Mouse (Mus musculus): ENCODE results near the gene Fam227a. TPM values are rescaled to one million over a fixed set of nuclear protein-coding genes. Genes with fewer than 3 reads are reported as not detected.
"Not testable (repeated sequence)": the region's sequence is repeated elsewhere in the genome, so short reads cannot be mapped to it uniquely, and the experiment has no call there.

Fam227a gene
- polyA plus RNA-seq, 1 experiment from 2014 or later, result 2.5 TPM

DNA sequence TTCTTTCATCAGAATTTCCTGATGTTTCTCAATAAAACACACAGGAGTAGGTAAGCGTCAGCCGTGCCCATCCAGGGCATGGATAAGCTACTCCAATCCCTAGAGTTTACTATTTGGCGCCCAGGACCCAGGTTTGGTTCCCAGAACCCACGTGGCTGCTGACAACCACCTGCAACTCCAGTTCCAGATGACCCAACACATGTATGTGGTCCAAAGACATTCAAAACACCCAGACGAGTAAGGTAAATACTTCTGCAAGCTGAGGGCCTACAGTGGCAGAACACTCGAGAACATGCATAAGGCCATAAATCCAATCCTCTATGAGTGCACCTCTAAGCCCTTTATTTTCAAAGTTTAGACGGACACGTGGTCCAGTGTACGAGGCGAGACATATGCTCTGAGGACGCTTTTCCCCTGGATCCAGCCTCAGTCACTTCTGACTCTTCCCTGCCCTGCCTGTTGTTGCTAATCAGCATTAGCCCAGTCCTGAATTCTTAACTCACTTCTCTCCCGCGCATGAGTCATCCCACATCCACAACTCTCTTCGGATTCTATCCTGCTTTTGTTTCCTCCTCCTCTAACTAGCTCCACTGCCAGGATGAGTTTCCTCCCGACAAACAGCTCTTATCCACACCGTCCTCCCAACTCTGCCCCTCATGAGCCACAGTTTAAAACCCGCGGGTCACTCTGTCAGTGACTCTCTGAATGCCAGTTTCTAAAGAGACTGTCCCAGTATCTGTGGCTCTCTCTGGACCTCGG, 25.1 kb upstream of the Fam227a start:
- no peaks in the 10 kb centered on the region for H3K27me3 ChIP-seq
- ATAC-seq (ENCODE audit: insufficient number of reproducible peaks, insufficient read depth, low FRiP score, low TSS enrichment, low read depth), result no peak

DNA sequence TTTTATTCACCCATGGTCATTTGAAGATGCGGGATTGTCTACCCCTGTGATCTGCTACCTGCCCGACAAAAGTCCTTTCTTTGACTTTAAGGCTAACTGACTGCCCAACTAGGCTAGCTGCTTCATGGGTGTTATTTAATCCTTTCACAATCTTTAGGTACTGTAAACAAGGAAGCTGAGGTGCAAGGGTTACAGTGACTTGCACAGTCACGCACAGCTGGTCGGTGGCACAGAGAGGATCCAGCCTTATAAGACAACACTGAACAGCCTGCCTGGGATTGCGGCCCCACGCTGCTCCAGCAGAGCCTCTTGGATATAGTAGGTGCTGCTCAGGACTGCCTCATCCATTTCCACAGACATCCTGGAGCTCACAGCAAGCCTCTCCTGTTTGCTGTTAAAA, 24.4 kb upstream of the Fam227a start:
- 90% methylated on average over 6 of the region's 6 CpGs for WGBS
- no peak for ATAC-seq (ENCODE audit: insufficient number of reproducible peaks, insufficient read depth, low FRiP score, low TSS enrichment, low read depth)
- Histone ChIP-seq H3K4me1 (replicated peaks) (peaks cover 35% of the 10 kb centered on the region), H3K36me3 (no peaks in the 10 kb centered on the region), H3K4me3 (replicated peaks) (no peak overlapping the region; the same call in 1 of the 2 replicates), H3K4me2 (peak overlapping the region; percentile 18; the same call in 1 of the 2 replicates), H3K27me3 (no peaks in the 10 kb centered on the region), H3K9ac (replicated peaks) (no peak overlapping the region), H3K27ac (no peak overlapping the region), H3K9me3 (no peaks in the 10 kb centered on the region)

More for the DNA sequence above, 25.1 kb upstream of the Fam227a start:
- H3K4me2 ChIP-seq, result peak overlapping the region; percentile 80
- peak overlapping the region; percentile 93 for H3K9ac ChIP-seq (replicated peaks)
- H3K4me3 ChIP-seq (replicated peaks), result no peak overlapping the region
- H3K27ac ChIP-seq, result no peak overlapping the region
- no peaks in the 10 kb centered on the region for H3K36me3 ChIP-seq
- no peaks in the 10 kb centered on the region for H3K9me3 ChIP-seq
- H3K4me1 ChIP-seq (replicated peaks), result peaks cover 40% of the 10 kb centered on the region
- WGBS, result 81% methylated on average over 19 of the region's 19 CpGs

DNA sequence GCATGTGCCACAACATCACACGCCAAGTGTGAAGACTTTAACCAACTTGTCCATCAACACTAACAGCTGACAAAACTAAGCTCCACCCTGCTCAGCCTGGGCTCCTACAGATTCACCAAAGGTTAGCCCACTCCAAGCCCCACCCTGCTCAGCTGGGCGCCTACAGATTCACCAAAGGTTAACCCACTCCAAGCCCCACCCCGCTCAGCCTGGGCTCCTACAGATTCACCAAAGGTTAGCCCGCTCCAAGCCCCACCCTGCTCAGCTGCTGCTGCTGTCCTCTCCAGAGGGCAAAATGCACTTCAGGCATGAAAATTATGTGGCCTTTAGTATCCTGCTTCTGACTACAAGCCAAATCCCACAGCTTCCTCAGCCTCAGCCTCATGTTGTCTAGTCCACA, 23.2 kb upstream of the Fam227a start:
- H3K4me1 ChIP-seq (replicated peaks), result peaks cover 35% of the 10 kb centered on the region
- H3K4me3 ChIP-seq (replicated peaks), result no peak overlapping the region
- H3K4me2 ChIP-seq, result no peak overlapping the region
- no peak for ATAC-seq (ENCODE audit: insufficient number of reproducible peaks, insufficient read depth, low FRiP score, low TSS enrichment, low read depth)
- H3K36me3 ChIP-seq, result peaks cover 8% of the 10 kb centered on the region; the same call in 1 of the 2 replicates
- no peak overlapping the region for H3K27ac ChIP-seq
- no peak overlapping the region for H3K9ac ChIP-seq (replicated peaks)
- H3K9me3 ChIP-seq, result no peaks in the 10 kb centered on the region
- no peaks in the 10 kb centered on the region for H3K27me3 ChIP-seq
- WGBS, result 89% methylated on average over 4 of the region's 4 CpGs

DNA sequence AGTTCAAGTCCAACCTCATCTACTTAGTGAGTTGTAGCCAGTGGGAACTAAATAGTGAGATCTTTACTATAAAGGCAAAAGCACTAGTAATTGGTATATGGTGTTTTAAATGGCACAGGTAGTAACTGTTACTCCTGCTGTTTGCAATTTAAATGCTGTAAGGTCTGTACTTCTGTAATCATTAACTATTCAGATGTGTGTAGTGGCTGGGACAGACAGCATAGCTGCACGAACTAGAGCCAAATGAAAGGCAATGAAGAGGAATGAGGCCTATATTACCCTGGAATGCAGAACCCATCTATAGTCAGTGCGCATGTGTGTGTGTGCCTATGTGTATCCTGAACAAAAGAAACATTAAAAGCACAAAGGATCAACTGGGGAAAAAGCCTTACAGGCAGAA, 19.2 kb upstream of the Fam227a start:
- Histone ChIP-seq H3K9me3 (no peaks in the 10 kb centered on the region), H3K36me3 (peaks cover 46% of the 10 kb centered on the region), H3K9ac (replicated peaks) (no peak overlapping the region), H3K27me3 (no peaks in the 10 kb centered on the region), H3K4me2 (no peak overlapping the region), H3K4me1 (replicated peaks) (no peaks in the 10 kb centered on the region), H3K4me3 (replicated peaks) (no peak overlapping the region), H3K27ac (no peak overlapping the region)
- WGBS, result 93% methylated on average over 2 of the region's 2 CpGs
- ATAC-seq (ENCODE audit: insufficient number of reproducible peaks, insufficient read depth, low FRiP score, low TSS enrichment, low read depth), result no peak

DNA sequence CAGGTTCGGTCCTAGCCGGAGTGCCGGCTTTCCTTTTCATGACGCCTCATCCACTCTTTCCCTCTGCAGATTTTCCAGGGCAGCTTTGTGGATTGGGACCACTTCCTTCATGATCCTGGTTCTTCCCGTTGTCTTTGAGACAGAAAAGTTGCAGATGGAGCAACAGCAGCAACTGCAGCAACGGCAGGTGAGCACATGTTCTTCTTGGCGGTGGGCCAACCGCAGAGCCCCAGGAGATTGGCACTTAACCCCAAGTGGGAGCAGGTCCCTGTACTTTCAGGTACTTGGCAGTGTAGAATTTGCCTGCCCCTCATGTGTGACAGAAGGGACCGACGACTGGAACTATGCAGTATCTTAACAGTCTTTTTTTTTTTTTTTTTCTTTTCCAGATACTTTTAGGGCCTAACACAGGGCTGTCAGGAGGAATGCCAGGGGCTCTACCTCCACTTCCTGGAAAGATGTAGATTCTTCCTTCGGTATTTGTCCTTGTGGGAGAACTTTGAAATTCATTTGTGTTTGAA, 13.1 kb upstream of the Fam227a start:
- not testable (repeated sequence) for H3K9me3 ChIP-seq; H3K4me1 ChIP-seq (replicated peaks); H3K9ac ChIP-seq (replicated peaks); H3K27ac ChIP-seq; ATAC-seq (ENCODE audit: insufficient number of reproducible peaks, insufficient read depth, low FRiP score, low TSS enrichment, low read depth); H3K27me3 ChIP-seq
- Histone ChIP-seq H3K4me2 (peak overlapping the region; percentile 67), H3K36me3 (peaks cover 56% of the 10 kb centered on the region), H3K4me3 (replicated peaks) (peak overlapping the region; percentile 96)
- whole genome bisulfite sequencing, result 84% methylated on average over 11 of the region's 11 CpGs

GRCm38 (mm10) chr15:79670972-79671299, 12.2 kb upstream of the Fam227a start:
- 0 out of 2 replicates have a peak, but pooled peaks have one; percentile 12 for ATAC-seq (ENCODE audit: insufficient number of reproducible peaks, insufficient read depth, low FRiP score, low TSS enrichment, low read depth)
- Histone ChIP-seq H3K36me3 (peaks cover 56% of the 10 kb centered on the region), H3K4me1 (replicated peaks) (peaks cover 6% of the 10 kb centered on the region), H3K9me3 (no peaks in the 10 kb centered on the region), H3K27me3 (no peaks in the 10 kb centered on the region), H3K4me2 (peak overlapping the region; percentile 67), H3K9ac (replicated peaks) (peak overlapping the region; percentile 89), H3K4me3 (replicated peaks) (peak overlapping the region; percentile 96), H3K27ac (peak overlapping the region; percentile 67; the same call in 1 of the 2 replicates)
- WGBS, result under 1% methylated on average over 37 of the region's 37 CpGs

GRCm38 (mm10) chr15:79670249-79670971, 11.7 kb upstream of the Fam227a start, which contains the start of gene Tomm22:
TSS of gene Tomm22 (plus strand) at chr15:79670861.
- H3K27me3 ChIP-seq, result no peaks in the 10 kb centered on the region
- peak within 1 kb of the TSS; percentile 89 for H3K9ac ChIP-seq (replicated peaks)
- H3K4me3 ChIP-seq (replicated peaks), result peak within 1 kb of the TSS; percentile 96
- no peaks in the 10 kb centered on the region for H3K9me3 ChIP-seq
- H3K36me3 ChIP-seq, result peaks cover 58% of the 10 kb centered on the region
- H3K4me1 ChIP-seq (replicated peaks), result peaks cover 6% of the 10 kb centered on the region
- WGBS, result 22% methylated on average over 33 of the region's 33 CpGs
- peak within 1 kb of the TSS; percentile 67 for H3K4me2 ChIP-seq
- peak; percentile 98 for ATAC-seq (ENCODE audit: insufficient number of reproducible peaks, insufficient read depth, low FRiP score, low TSS enrichment, low read depth)
- peak within 1 kb of the TSS; percentile 67; the same call in 1 of the 2 replicates for H3K27ac ChIP-seq

- Histone ChIP-seq H3K27ac (no peak overlapping the region), H3K36me3 (peaks cover 48% of the 10 kb centered on the region), H3K27me3 (no peaks in the 10 kb centered on the region), H3K4me3 (replicated peaks) (no peak overlapping the region), H3K4me2 (no peak overlapping the region), H3K9me3 (no peaks in the 10 kb centered on the region), H3K9ac (replicated peaks) (no peak overlapping the region), H3K4me1 (replicated peaks) (peaks cover 6% of the 10 kb centered on the region)
- 73% methylated on average over 10 of the region's 10 CpGs for WGBS
- ATAC-seq (ENCODE audit: insufficient number of reproducible peaks, insufficient read depth, low FRiP score, low TSS enrichment, low read depth), result no peak
Observed at GRCm38 (mm10) chr15:79669195-79669594, 10.4 kb upstream of the Fam227a start.

- no peak overlapping the region for H3K4me2 ChIP-seq
- H3K9ac ChIP-seq (replicated peaks), result no peak overlapping the region
- peaks cover 4% of the 10 kb centered on the region; the same call in 1 of the 2 replicates for H3K9me3 ChIP-seq
- no peaks in the 10 kb centered on the region for H3K27me3 ChIP-seq
- no peak overlapping the region for H3K4me3 ChIP-seq (replicated peaks)
- H3K27ac ChIP-seq, result no peak overlapping the region
- no peak for ATAC-seq (ENCODE audit: insufficient number of reproducible peaks, insufficient read depth, low FRiP score, low TSS enrichment, low read depth)
- 93% methylated on average over 8 of the region's 8 CpGs for WGBS
- peaks cover 4% of the 10 kb centered on the region for H3K4me1 ChIP-seq (replicated peaks)
- peaks cover 51% of the 10 kb centered on the region for H3K36me3 ChIP-seq
Observed at GRCm38 (mm10) chr15:79664666-79665065, 5.9 kb upstream of the Fam227a start.

- Histone ChIP-seq H3K4me2 (no peak overlapping the region), H3K36me3 (peaks cover 38% of the 10 kb centered on the region), H3K9me3 (peaks cover 4% of the 10 kb centered on the region; the same call in 1 of the 2 replicates), H3K4me1 (replicated peaks) (peaks cover 6% of the 10 kb centered on the region), H3K4me3 (replicated peaks) (no peak overlapping the region), H3K27ac (no peak overlapping the region), H3K9ac (replicated peaks) (no peak overlapping the region), H3K27me3 (no peaks in the 10 kb centered on the region)
- 73% methylated on average over 4 of the region's 4 CpGs for WGBS
- no peak for ATAC-seq (ENCODE audit: insufficient number of reproducible peaks, insufficient read depth, low FRiP score, low TSS enrichment, low read depth)
Observed at GRCm38 (mm10) chr15:79661852-79662251, 3.1 kb upstream of the Fam227a start.

GRCm38 (mm10) chr15:79657837-79658530, 772 bp downstream of the Fam227a start:
- 5% methylated on average over 16 of the region's 16 CpGs for WGBS
- peaks cover 4% of the 10 kb centered on the region; the same call in 1 of the 2 replicates for H3K9me3 ChIP-seq
- H3K4me1 ChIP-seq (replicated peaks), result peaks cover 6% of the 10 kb centered on the region
- no peaks in the 10 kb centered on the region for H3K27me3 ChIP-seq
- H3K36me3 ChIP-seq, result peaks cover 17% of the 10 kb centered on the region; the same call in 1 of the 2 replicates
- H3K9ac ChIP-seq (replicated peaks), result peak overlapping the region; percentile 76
- H3K4me2 ChIP-seq, result peak overlapping the region; percentile 91
- ATAC-seq (ENCODE audit: insufficient number of reproducible peaks, insufficient read depth, low FRiP score, low TSS enrichment, low read depth), result no peak
- H3K4me3 ChIP-seq (replicated peaks), result peak overlapping the region; percentile 75
- H3K27ac ChIP-seq, result peak overlapping the region; percentile 94
